Mouse (Mus musculus): Measurements from ENCODE around the gene Ankub1.

DNA sequence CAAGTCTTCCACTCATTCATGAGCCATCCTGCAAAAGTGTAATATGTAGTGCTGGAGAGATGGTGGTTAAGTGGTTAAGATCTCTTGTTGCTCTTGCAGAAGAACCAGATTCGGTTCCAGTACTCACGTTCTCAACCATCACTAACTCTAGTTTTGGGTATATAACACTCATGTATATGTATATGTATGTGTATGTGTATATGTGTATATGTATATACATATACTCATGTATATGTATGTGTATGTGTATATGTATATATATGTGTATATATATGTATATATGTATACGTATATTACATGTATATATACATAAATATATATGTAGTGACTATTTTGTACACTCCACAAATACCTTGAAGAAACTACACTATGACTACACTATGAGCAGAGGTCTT is 40.7 kb downstream of the Ankub1 start:
- TF ChIP-seq CTCF (IDR thresholded peaks at IDR 0.05; ENCODE audit: low read depth) = no peak
- no peak for TF ChIP-seq EP300 (IDR thresholded peaks at IDR 0.05; ENCODE audit: low read depth)

All from heart, postnatal 0 days (tissue).